Mouse (Mus musculus): ENCODE measurements at regions not wholly inside any gene's neighbourhood (a gene's known extent, or its start where the extent isn't known, plus 50 kb on each side); places are given as distances from the start of the nearest gene placed in this dataset.

- Histone ChIP-seq H3K4me2 (ENCODE audit: low read depth) (no peak overlapping the region), H3K4me3 (ENCODE audit: low read depth, low read length) (no peak overlapping the region), H3K9me3 (ENCODE audit: control insufficient read depth, low read length) (no peaks in the 10 kb centered on the region), H3K36me3 (ENCODE audit: control insufficient read depth, insufficient read depth, low read length) (no peaks in the 10 kb centered on the region), H3K4me1 (ENCODE audit: control insufficient read depth, insufficient read depth, low read length) (no peaks in the 10 kb centered on the region), H3K9ac (ENCODE audit: low read length) (no peak overlapping the region), H3K27me3 (ENCODE audit: control insufficient read depth, insufficient read depth, low read length) (no peaks in the 10 kb centered on the region), H3K27ac (ENCODE audit: low read depth, low read length) (no peak overlapping the region)
- WGBS, result 76% methylated on average over 14 of the region's 14 CpGs
- DNase-seq (ENCODE audit: low spot score) (no peak), ATAC-seq (ENCODE audit: insufficient read depth, low FRiP score, low TSS enrichment) (no peak)
Measured at GRCm38 (mm10) chr10:95032760-95033716, 88.4 kb upstream of the Plxnc1 start.

DNA sequence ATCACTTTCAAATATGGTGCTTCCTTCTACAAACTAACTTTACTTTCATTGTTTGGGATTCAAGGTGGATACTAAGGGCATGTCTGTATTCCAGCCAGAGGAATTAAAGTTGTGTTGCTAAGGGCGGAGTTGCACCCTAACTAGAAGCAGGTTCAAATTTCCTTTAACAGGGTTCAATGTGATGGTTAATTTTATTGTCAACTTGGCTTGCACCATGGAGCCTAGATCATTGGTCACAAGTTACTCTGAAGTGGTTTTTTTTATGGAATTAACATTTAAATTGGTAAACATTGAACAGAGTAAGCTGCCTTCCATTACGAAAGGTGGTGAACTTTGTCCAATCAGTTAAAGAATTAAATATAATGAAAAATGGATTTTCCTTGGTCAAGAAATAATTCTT, 86.7 kb upstream of the Plxnc1 start:
- Histone ChIP-seq H3K27ac (ENCODE audit: low read depth, low read length) (no peak overlapping the region), H3K4me2 (ENCODE audit: low read depth) (no peak overlapping the region), H3K36me3 (ENCODE audit: control insufficient read depth, insufficient read depth, low read length) (no peaks in the 10 kb centered on the region), H3K27me3 (ENCODE audit: control insufficient read depth, insufficient read depth, low read length) (no peaks in the 10 kb centered on the region), H3K9ac (ENCODE audit: low read length) (no peak overlapping the region), H3K4me1 (ENCODE audit: control insufficient read depth, insufficient read depth, low read length) (no peaks in the 10 kb centered on the region), H3K9me3 (ENCODE audit: control insufficient read depth, low read length) (no peaks in the 10 kb centered on the region), H3K4me3 (ENCODE audit: low read depth, low read length) (no peak overlapping the region)
- 95% methylated on average over 2 of the region's 2 CpGs for WGBS
- ATAC-seq (ENCODE audit: insufficient read depth, low FRiP score, low TSS enrichment), result no peak
- DNase-seq (ENCODE audit: low spot score), result no peak

DNA sequence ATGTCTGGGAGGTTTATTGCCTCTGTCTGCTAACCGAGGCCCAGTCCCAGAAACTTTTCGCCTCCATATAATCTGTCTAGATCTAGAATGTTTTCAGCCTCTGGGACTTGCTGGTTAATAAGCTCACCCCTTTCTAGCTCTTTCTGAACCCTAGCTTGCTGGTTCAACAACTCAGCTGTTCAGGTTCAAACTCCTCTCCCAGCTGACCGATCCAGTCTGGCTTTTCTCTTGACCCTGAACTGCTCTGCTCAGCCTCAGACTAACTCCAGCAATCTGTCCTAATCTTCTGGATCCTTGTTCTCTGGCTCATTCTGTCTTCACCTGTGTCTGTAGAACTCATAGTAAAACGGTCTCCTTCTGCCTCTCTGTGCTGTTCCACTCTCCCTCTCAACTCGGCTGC, 86.2 kb upstream of the Plxnc1 start:
- no peaks in the 10 kb centered on the region for H3K9me3 ChIP-seq (ENCODE audit: control insufficient read depth, low read length)
- no peak overlapping the region for H3K9ac ChIP-seq (ENCODE audit: low read length)
- no peaks in the 10 kb centered on the region for H3K4me1 ChIP-seq (ENCODE audit: control insufficient read depth, insufficient read depth, low read length)
- H3K27ac ChIP-seq (ENCODE audit: low read depth, low read length), result no peak overlapping the region
- H3K36me3 ChIP-seq (ENCODE audit: control insufficient read depth, insufficient read depth, low read length), result no peaks in the 10 kb centered on the region
- H3K4me2 ChIP-seq (ENCODE audit: low read depth), result no peak overlapping the region
- WGBS, result 71% methylated on average over 5 of the region's 5 CpGs
- no peak overlapping the region for H3K4me3 ChIP-seq (ENCODE audit: low read depth, low read length)
- ATAC-seq (ENCODE audit: insufficient read depth, low FRiP score, low TSS enrichment) (no peak), DNase-seq (ENCODE audit: low spot score) (no peak)
- H3K27me3 ChIP-seq (ENCODE audit: control insufficient read depth, insufficient read depth, low read length), result no peaks in the 10 kb centered on the region

GRCm38 (mm10) chr10:95029554-95029953, 84.9 kb upstream of the Plxnc1 start:
- ATAC-seq (ENCODE audit: insufficient read depth, low FRiP score, low TSS enrichment), result no peak
- no peaks in the 10 kb centered on the region for H3K27me3 ChIP-seq (ENCODE audit: control insufficient read depth, insufficient read depth, low read length)
- no peaks in the 10 kb centered on the region for H3K4me1 ChIP-seq (ENCODE audit: control insufficient read depth, insufficient read depth, low read length)
- no peak overlapping the region for H3K4me3 ChIP-seq (ENCODE audit: low read depth, low read length)
- H3K9me3 ChIP-seq (ENCODE audit: control insufficient read depth, low read length), result no peaks in the 10 kb centered on the region
- H3K9ac ChIP-seq (ENCODE audit: low read length), result no peak overlapping the region
- H3K4me2 ChIP-seq (ENCODE audit: low read depth), result no peak overlapping the region
- DNase-seq (ENCODE audit: low spot score), result no peak
- 82% methylated on average over 3 of the region's 3 CpGs for WGBS
- no peaks in the 10 kb centered on the region for H3K36me3 ChIP-seq (ENCODE audit: control insufficient read depth, insufficient read depth, low read length)
- no peak overlapping the region for H3K27ac ChIP-seq (ENCODE audit: low read depth, low read length)

- no peak overlapping the region for H3K4me3 ChIP-seq (ENCODE audit: low read depth, low read length)
- no peaks in the 10 kb centered on the region for H3K27me3 ChIP-seq (ENCODE audit: control insufficient read depth, insufficient read depth, low read length)
- H3K27ac ChIP-seq (ENCODE audit: low read depth, low read length), result no peak overlapping the region
- no peak for ATAC-seq (ENCODE audit: insufficient read depth, low FRiP score, low TSS enrichment)
- no peak for DNase-seq (ENCODE audit: low spot score)
- 77% methylated on average over 12 of the region's 12 CpGs for WGBS
- no peak overlapping the region for H3K4me2 ChIP-seq (ENCODE audit: low read depth)
- no peaks in the 10 kb centered on the region for H3K9me3 ChIP-seq (ENCODE audit: control insufficient read depth, low read length)
- H3K36me3 ChIP-seq (ENCODE audit: control insufficient read depth, insufficient read depth, low read length), result no peaks in the 10 kb centered on the region
- H3K9ac ChIP-seq (ENCODE audit: low read length), result no peak overlapping the region
- no peaks in the 10 kb centered on the region for H3K4me1 ChIP-seq (ENCODE audit: control insufficient read depth, insufficient read depth, low read length)
Measured at GRCm38 (mm10) chr10:95025569-95026327, 81.1 kb upstream of the Plxnc1 start.

- ATAC-seq (ENCODE audit: insufficient read depth, low FRiP score, low TSS enrichment) (no peak), DNase-seq (ENCODE audit: low spot score) (no peak)
- H3K27me3 ChIP-seq (ENCODE audit: control insufficient read depth, insufficient read depth, low read length), result no peaks in the 10 kb centered on the region
- H3K27ac ChIP-seq (ENCODE audit: low read depth, low read length), result no peak overlapping the region
- no peak overlapping the region for H3K4me3 ChIP-seq (ENCODE audit: low read depth, low read length)
- 69% methylated on average over 1 of the region's 1 CpGs for WGBS
- no peak overlapping the region for H3K4me2 ChIP-seq (ENCODE audit: low read depth)
- H3K9ac ChIP-seq (ENCODE audit: low read length), result no peak overlapping the region
- no peaks in the 10 kb centered on the region for H3K9me3 ChIP-seq (ENCODE audit: control insufficient read depth, low read length)
- H3K36me3 ChIP-seq (ENCODE audit: control insufficient read depth, insufficient read depth, low read length), result no peaks in the 10 kb centered on the region
- H3K4me1 ChIP-seq (ENCODE audit: control insufficient read depth, insufficient read depth, low read length), result no peaks in the 10 kb centered on the region
Measured at GRCm38 (mm10) chr10:95021209-95021608, 76.6 kb upstream of the Plxnc1 start.

GRCm38 (mm10) chr10:95016896-95017295, 72.3 kb upstream of the Plxnc1 start:
- no peak for DNase-seq (ENCODE audit: low spot score)
- Histone ChIP-seq H3K9me3 (ENCODE audit: control insufficient read depth, low read length) (no peaks in the 10 kb centered on the region), H3K4me3 (ENCODE audit: low read depth, low read length) (no peak overlapping the region), H3K4me1 (ENCODE audit: control insufficient read depth, insufficient read depth, low read length) (no peaks in the 10 kb centered on the region), H3K36me3 (ENCODE audit: control insufficient read depth, insufficient read depth, low read length) (no peaks in the 10 kb centered on the region), H3K27ac (ENCODE audit: low read depth, low read length) (no peak overlapping the region), H3K4me2 (ENCODE audit: low read depth) (no peak overlapping the region), H3K9ac (ENCODE audit: low read length) (no peak overlapping the region), H3K27me3 (ENCODE audit: control insufficient read depth, insufficient read depth, low read length) (no peaks in the 10 kb centered on the region)
- WGBS, result 91% methylated on average over 7 of the region's 7 CpGs
- ATAC-seq (ENCODE audit: insufficient read depth, low FRiP score, low TSS enrichment), result no peak

GRCm38 (mm10) chr10:95015298-95015951, 70.8 kb upstream of the Plxnc1 start:
- Histone ChIP-seq H3K4me2 (ENCODE audit: low read depth) (no peak overlapping the region), H3K9me3 (ENCODE audit: control insufficient read depth, low read length) (no peaks in the 10 kb centered on the region), H3K27me3 (ENCODE audit: control insufficient read depth, insufficient read depth, low read length) (no peaks in the 10 kb centered on the region), H3K36me3 (ENCODE audit: control insufficient read depth, insufficient read depth, low read length) (no peaks in the 10 kb centered on the region), H3K9ac (ENCODE audit: low read length) (no peak overlapping the region), H3K27ac (ENCODE audit: low read depth, low read length) (no peak overlapping the region), H3K4me1 (ENCODE audit: control insufficient read depth, insufficient read depth, low read length) (no peaks in the 10 kb centered on the region), H3K4me3 (ENCODE audit: low read depth, low read length) (no peak overlapping the region)
- WGBS, result 72% methylated on average over 9 of the region's 9 CpGs
- DNase-seq (ENCODE audit: low spot score), result no peak
- ATAC-seq (ENCODE audit: insufficient read depth, low FRiP score, low TSS enrichment), result no peak

Measured in neural tube, embryonic 11.5 days (tissue).